Mouse (Mus musculus) stomach, adult 2 months (tissue): ENCODE results near the gene S100a6. TPM values are rescaled to one million over a fixed set of nuclear protein-coding genes. Genes with fewer than 3 reads are reported as not detected.

Experiments used
- polyA plus RNA-seq: library from polyadenylated mRNA; depleted of rRNA; stranded (reverse); fragments of >200 nt; gene quantifications from 2 replicates; pipeline ENCODE4 v1.2.3, GENCODE M21; 2012; rRNA removed

Gene S100a6
- 870 and 990 TPM in 2 replicates for polyA plus RNA-seq

GRCm38 (mm10) chr3:90612728-90613291 lies at the start of gene S100a6:
TSS of gene S100a6 (plus strand) at chr3:90612882.

DNA sequence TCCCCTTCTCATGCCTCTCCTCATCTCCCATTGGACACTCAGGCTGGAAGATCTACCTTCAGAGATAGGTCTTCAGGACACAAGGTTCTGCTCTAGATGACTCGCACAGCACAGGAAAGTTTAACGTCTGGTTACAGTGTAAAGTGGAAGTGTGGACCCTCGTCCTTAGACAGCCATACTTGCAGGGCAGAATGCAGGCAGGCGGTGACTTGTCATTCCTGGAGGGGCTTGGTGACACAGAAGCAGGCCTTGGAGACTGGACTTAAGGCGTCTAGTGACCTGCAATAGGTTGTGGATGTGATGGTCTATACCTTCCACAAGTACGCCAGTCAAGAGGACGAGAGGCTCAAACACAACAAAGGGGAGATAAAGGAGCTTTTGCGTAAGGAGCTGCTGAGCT lies 22.7 kb upstream of the S100a6 start, which contains the start of gene S100a2:
TSS of gene S100a2 (plus strand) at position 301 of the 400 bp plus-strand sequence.

GRCm38 (mm10) chr3:90601486-90602110 lies 11.1 kb upstream of the S100a6 start, which contains the start of gene Gm42674:
TSS of gene Gm42674 (plus strand) at chr3:90601904.

DNA sequence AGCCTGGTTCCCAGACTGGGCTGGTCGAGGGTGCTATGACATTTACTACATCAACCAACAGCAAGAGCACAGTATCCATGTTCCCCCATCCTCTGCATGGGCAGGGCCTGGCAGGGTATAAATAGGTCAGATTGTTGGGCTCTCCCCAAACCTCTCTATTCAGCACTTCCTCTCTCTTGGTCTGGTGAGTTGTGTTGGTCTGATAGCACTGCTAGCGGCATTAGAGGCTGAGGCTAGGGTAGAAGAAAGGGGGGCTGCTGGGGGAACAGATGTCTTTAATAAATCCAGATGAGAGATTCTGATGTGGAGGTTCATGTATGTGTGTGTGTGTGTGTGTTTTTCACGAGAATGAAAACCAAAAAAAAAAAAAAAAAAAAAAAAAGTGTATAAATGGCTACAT lies 9.1 kb upstream of the S100a6 start, which contains the start of gene S100a4:
TSS of gene S100a4 (plus strand) at position 149 of the 400 bp plus-strand sequence.

GRCm38 (mm10) chr3:90608223-90608622 lies 4.5 kb upstream of the S100a6 start, which contains the start of gene S100a5:
TSS of gene S100a5 (plus strand) at chr3:90608523.

DNA sequence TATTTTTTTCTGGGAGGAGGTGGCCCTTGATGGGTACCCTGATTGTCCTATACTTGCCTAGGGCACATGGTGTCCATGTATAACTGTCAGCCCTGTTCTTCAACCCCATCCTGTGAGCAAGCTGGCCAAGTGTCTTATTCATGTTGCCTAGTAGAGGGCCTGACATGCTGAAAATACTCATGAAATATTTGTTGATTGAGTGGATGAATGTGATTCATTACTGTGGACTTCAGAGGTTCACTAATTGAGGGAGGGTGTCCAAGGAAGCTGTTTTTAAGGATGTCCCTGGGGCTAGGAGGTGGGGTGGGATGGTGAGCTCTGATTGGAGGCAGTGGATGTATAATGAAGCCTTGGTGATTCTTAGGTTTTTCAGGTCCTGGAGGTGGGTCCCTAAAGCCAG lies 41.0 kb downstream of the S100a6 start, which contains the start of gene S100a7a:
TSS of gene S100a7a (plus strand) at position 301 of the 400 bp plus-strand sequence.

GRCm38 (mm10) chr3:90668846-90669245 lies 56.2 kb downstream of the S100a6 start, which contains the start of gene S100a8:
TSS of gene S100a8 (plus strand) at chr3:90668978.

Other genes starting within 250 kb of the S100a6 start
- gene Slc27a3, start 222.9 kb upstream of the S100a6 start, polyA plus RNA-seq = 3.9 and 4.2 TPM in 2 replicates
- gene Ints3, start 179.3 kb upstream of the S100a6 start, polyA plus RNA-seq = 7.6 and 9.0 TPM in 2 replicates
- gene Npr1, start 147.0 kb upstream of the S100a6 start, polyA plus RNA-seq = 5.0 and 6.2 TPM in 2 replicates
- gene Ilf2, start 136.8 kb upstream of the S100a6 start, polyA plus RNA-seq = 3.7 and 4.0 TPM in 2 replicates
- 8.3 and 8.6 TPM in 2 replicates for gene Snapin, start 121.8 kb upstream of the S100a6 start, polyA plus RNA-seq
- 16.0 and 17.1 TPM in 2 replicates for gene Chtop, start 103.4 kb upstream of the S100a6 start, polyA plus RNA-seq
- 83.5 and 96.7 TPM in 2 replicates for gene S100a1, start 98.5 kb upstream of the S100a6 start, polyA plus RNA-seq
- 19.2 and 27.6 TPM in 2 replicates for gene S100a13, start 98.4 kb upstream of the S100a6 start, polyA plus RNA-seq
- gene S100a14, start 86.0 kb upstream of the S100a6 start, polyA plus RNA-seq = 19.5 and 23.7 TPM in 2 replicates
- gene S100a16, start 75.6 kb upstream of the S100a6 start, polyA plus RNA-seq = 164 and 185 TPM in 2 replicates
- gene S100a3, start 52.3 kb upstream of the S100a6 start, polyA plus RNA-seq = 1.00 and 1.2 TPM in 2 replicates
- not detected in 2 replicates for gene S100a2, start 22.6 kb upstream of the S100a6 start, polyA plus RNA-seq
- gene Gm42674, start 11.0 kb upstream of the S100a6 start, polyA plus RNA-seq = not detected in 2 replicates
- gene S100a4, start 9.1 kb upstream of the S100a6 start, polyA plus RNA-seq = 2.5 and 3.0 TPM in 2 replicates
- gene S100a5, start 4.4 kb upstream of the S100a6 start, polyA plus RNA-seq = not detected in 2 replicates
- gene S100a7a, start 41.1 kb downstream of the S100a6 start, polyA plus RNA-seq = 0.55 and 1.5 TPM in 2 replicates
- gene S100a8, start 56.1 kb downstream of the S100a6 start, polyA plus RNA-seq = not detected in 2 replicates
- gene S100a9, start 82.8 kb downstream of the S100a6 start, polyA plus RNA-seq = 0.21 TPM in 1 of 2 replicates, not detected in the other
- gene Pglyrp4, start 114.0 kb downstream of the S100a6 start, polyA plus RNA-seq = 1.9 and 2.0 TPM in 2 replicates
- gene Gm5849, start 165.0 kb downstream of the S100a6 start, polyA plus RNA-seq = not detected in 2 replicates